Mouse (Mus musculus) MEL (cell line): Measurements from ENCODE around the gene Hspbp1. TPM values are rescaled to one million over a fixed set of nuclear protein-coding genes. Genes with fewer than 3 reads are reported as not detected.

Experiments
- DNase-seq: peaks from one replicate; pipeline ENCODE4 v3.0.0; 2011; ENCODE audit warnings: low read depth, low spot score
- H3K27ac ChIP-seq: 2 replicates; pipeline ENCODE4 v1.5.1; 2012; ENCODE audit warnings: low read depth, mild to moderate bottlenecking, control low read depth, low read length, moderate library complexity; ENCODE audit not compliant: control insufficient read depth
- H3K27me3 ChIP-seq, 2 experiments: fragments of 150-350 bp in 1 of 2; sonication (generic) in 1 of 2; 2 replicates each; pipeline ENCODE4 v1.6.1; 2012; ENCODE audit warnings: low read length in 2 of 2, mild to moderate bottlenecking in 2 of 2, improper control_type of control experiment in 1 of 2, moderate library complexity in 1 of 2; ENCODE audit not compliant: insufficient read depth in 2 of 2, control insufficient read depth in 1 of 2
- H3K36me3 ChIP-seq, 2 experiments: 2 replicates each; pipeline ENCODE4 v1.6.1; 2012 to 2014; ENCODE audit warnings: low read length in 2 of 2, improper control_type of control experiment in 1 of 2, inconsistent platforms in 1 of 2, mild to moderate bottlenecking in 1 of 2; ENCODE audit not compliant: insufficient read depth in 2 of 2, control insufficient read depth in 1 of 2
- H3K4me1 ChIP-seq, 2 experiments: fragments of 150-350 bp in 1 of 2; sonication (generic) in 1 of 2; 2 replicates each; pipeline ENCODE4 v1.6.1; 2012; ENCODE audit warnings: low read length in 2 of 2, improper control_type of control experiment in 1 of 2, mild to moderate bottlenecking in 1 of 2; ENCODE audit not compliant: insufficient read depth in 2 of 2, control insufficient read depth in 1 of 2
- H3K4me3 ChIP-seq, 2 experiments: fragments of 150-350 bp in 1 of 2; sonication (generic) in 1 of 2; 2 replicates each; pipeline ENCODE4 v1.5.1; 2012; ENCODE audit warnings: low read depth in 2 of 2, low read length in 2 of 2, mild to moderate bottlenecking in 2 of 2, moderate library complexity in 2 of 2, control low read depth in 1 of 2, improper control_type of control experiment in 1 of 2; ENCODE audit not compliant: control insufficient read depth in 1 of 2, insufficient read depth in 1 of 2
- H3K79me2 ChIP-seq: 2 replicates; pipeline ENCODE4 v1.6.1; 2012; ENCODE audit warnings: mild to moderate bottlenecking, low read length, moderate library complexity; ENCODE audit not compliant: control insufficient read depth, poor library complexity, insufficient read depth
- H3K9ac ChIP-seq: 2 replicates; pipeline ENCODE4 v1.6.1; 2012; ENCODE audit warnings: low read depth, mild to moderate bottlenecking, control low read depth, low read length, moderate library complexity; ENCODE audit not compliant: control insufficient read depth, poor library complexity, severe bottlenecking
- H3K9me3 ChIP-seq: fragments of 150-350 bp; sonication (generic); replicated peaks from 2 replicates; pipeline ENCODE4 v1.6.1; 2012; ENCODE audit warnings: mild to moderate bottlenecking, low read length, improper control_type of control experiment, moderate library complexity; ENCODE audit not compliant: insufficient read depth
- ETS1 ChIP-seq: IDR thresholded peaks from 2 replicates; pipeline ENCODE4 v1.6.1; 2012; ENCODE audit warnings: low read depth, mild to moderate bottlenecking, inconsistent platforms, low read length, improper control_type of control experiment, moderate library complexity
- GABPA ChIP-seq: IDR thresholded peaks from 2 replicates; pipeline ENCODE4 v1.6.1; 2012; ENCODE audit warnings: low read depth, mild to moderate bottlenecking, inconsistent platforms, low read length, improper control_type of control experiment, moderate library complexity
- MAZ ChIP-seq: IDR thresholded peaks from 2 replicates; pipeline ENCODE4 v1.6.1; 2012; ENCODE audit warnings: low read depth, mild to moderate bottlenecking, inconsistent platforms, low read length, improper control_type of control experiment
- MEF2A ChIP-seq: IDR thresholded peaks from 2 replicates; pipeline ENCODE4 v1.6.1; 2014; ENCODE audit warnings: low read depth, mild to moderate bottlenecking, inconsistent platforms, low read length, improper control_type of control experiment; ENCODE audit not compliant: poor library complexity, insufficient replicate concordance, severe bottlenecking; ENCODE audit errors: extremely low read depth
- MYB ChIP-seq: IDR thresholded peaks from 2 replicates; pipeline ENCODE4 v1.6.1; 2011; ENCODE audit warnings: mild to moderate bottlenecking, low read depth, low read length, improper control_type of control experiment
- POLR2A ChIP-seq, 2 experiments: IDR thresholded peaks; 2 replicates each; pipeline ENCODE4 v1.6.1; 2011 to 2012; ENCODE audit warnings: low read length in 2 of 2, mild to moderate bottlenecking in 2 of 2, control low read depth in 1 of 2, improper control_type of control experiment in 1 of 2, low read depth in 1 of 2, moderate library complexity in 1 of 2; ENCODE audit not compliant: control insufficient read depth in 1 of 2, insufficient read depth in 1 of 2, poor library complexity in 1 of 2
- POLR2AphosphoS5 ChIP-seq: IDR thresholded peaks from 2 replicates; pipeline ENCODE4 v1.6.1; 2012; ENCODE audit warnings: low read depth, borderline replicate concordance, mild to moderate bottlenecking, inconsistent platforms, low read length, moderate library complexity, mixed read lengths
- RAD21 ChIP-seq: IDR thresholded peaks from 2 replicates; pipeline ENCODE4 v1.6.1; 2011; ENCODE audit warnings: mild to moderate bottlenecking, low read depth, low read length, improper control_type of control experiment
- RCOR1 ChIP-seq: IDR thresholded peaks from 2 replicates; pipeline ENCODE4 v1.6.1; 2012; ENCODE audit warnings: low read depth, mild to moderate bottlenecking, inconsistent platforms, low read length, improper control_type of control experiment
- TAL1 ChIP-seq: IDR thresholded peaks from 2 replicates; pipeline ENCODE4 v1.6.1; 2012; ENCODE audit warnings: mild to moderate bottlenecking, inconsistent platforms, low read length, moderate library complexity, mixed read lengths
- TBP ChIP-seq: IDR thresholded peaks from 2 replicates; pipeline ENCODE4 v1.8.0; 2011; ENCODE audit warnings: low read depth, low read length, improper control_type of control experiment
- USF1 ChIP-seq: IDR thresholded peaks from 2 replicates; pipeline ENCODE4 v1.6.1; 2014; ENCODE audit warnings: low read depth, mild to moderate bottlenecking, inconsistent platforms, low read length, improper control_type of control experiment, moderate library complexity
- USF2 ChIP-seq, 2 experiments: IDR thresholded peaks; 2 replicates each; pipeline ENCODE4 v1.6.1; 2011 to 2012; ENCODE audit warnings: improper control_type of control experiment in 2 of 2, low read length in 2 of 2, borderline replicate concordance in 1 of 2, inconsistent platforms in 1 of 2, low read depth in 1 of 2, mild to moderate bottlenecking in 1 of 2; ENCODE audit not compliant: insufficient read depth in 1 of 2
- ZC3H11A ChIP-seq: IDR thresholded peaks from 2 replicates; pipeline ENCODE4 v1.6.1; 2012; ENCODE audit warnings: low read depth, mild to moderate bottlenecking, inconsistent platforms, low read length, improper control_type of control experiment
- ZKSCAN1 ChIP-seq: IDR thresholded peaks from 2 replicates; pipeline ENCODE4 v1.6.1; 2012; ENCODE audit warnings: low read depth, mild to moderate bottlenecking, inconsistent platforms, low read length, improper control_type of control experiment, moderate library complexity
- ZMIZ1 ChIP-seq: IDR thresholded peaks from 2 replicates; pipeline ENCODE4 v1.6.1; 2012; ENCODE audit warnings: low read depth, mild to moderate bottlenecking, inconsistent platforms, low read length, improper control_type of control experiment, moderate library complexity
- ZNF384 ChIP-seq: IDR thresholded peaks from 2 replicates; pipeline ENCODE4 v1.6.1; 2012; ENCODE audit warnings: low read depth, mild to moderate bottlenecking, inconsistent platforms, low read length, improper control_type of control experiment
- polyA plus RNA-seq, 2 experiments: library from polyadenylated mRNA; stranded (reverse) in 1 of 2; unstranded in 1 of 2; fragments of >175 nt in 1 of 2; fragments of >200 nt in 1 of 2; gene quantifications; 2 replicates each; pipeline versions ENCODE4 v1.2.1 to v1.2.4; 2012; ENCODE audit warnings: low replicate concordance in 2 of 2, low read depth in 1 of 2; ENCODE audit not compliant: insufficient read length in 2 of 2, insufficient read depth in 1 of 2, missing spikeins in 1 of 2
- total RNA-seq: library from RNA; depleted of rRNA; stranded (reverse); fragments of 300-350 nt; gene quantifications from 2 replicates; pipeline ENCODE4 v1.2.3, GENCODE M21; 2012

Gene Hspbp1
- total and polyA plus RNA-seq, 3 experiments, result 101 to 111 TPM; not detected in 1

DNA sequence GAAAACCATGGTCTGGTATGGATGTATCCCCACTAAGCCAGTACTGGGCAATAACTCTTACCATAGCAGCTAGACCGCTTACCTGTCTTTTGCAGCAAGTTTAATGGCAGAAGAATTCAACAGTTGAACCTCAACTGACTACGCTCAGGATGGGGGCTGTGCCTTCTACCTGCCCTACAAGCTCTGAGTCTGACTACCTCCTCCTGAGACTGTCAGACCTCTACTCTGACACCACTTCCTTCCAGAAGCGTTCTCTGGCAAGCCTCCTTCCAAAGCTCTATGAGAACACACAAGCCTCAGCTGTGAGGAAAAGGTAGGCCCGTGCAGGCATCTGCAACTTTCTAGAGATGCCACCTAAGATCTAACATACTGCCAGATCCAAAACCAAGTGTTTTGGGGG lies 29.5 kb downstream of the Hspbp1 start:
- peak overlapping the region; percentile 96; the same call in 1 of the 2 replicates for H3K27ac ChIP-seq
- no peak for DNase-seq

DNA sequence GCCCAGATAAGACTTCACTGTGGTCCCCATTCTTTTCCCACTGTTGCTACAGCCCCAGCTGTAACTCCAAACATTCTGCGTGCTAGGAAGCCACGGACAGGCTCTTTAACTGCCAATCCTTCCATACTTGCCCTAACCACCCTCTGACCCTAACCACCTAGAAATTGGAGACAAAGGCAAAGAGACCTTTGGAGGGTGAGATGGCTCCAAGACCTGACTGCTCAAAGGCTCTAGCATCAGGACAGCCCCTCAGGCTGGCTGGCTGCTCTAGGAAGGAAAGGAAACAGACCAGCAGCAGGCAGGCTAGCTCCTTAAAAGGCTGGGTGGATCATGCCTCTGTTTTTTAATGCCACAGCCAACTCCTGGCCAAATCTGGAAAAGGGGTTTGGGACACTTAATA lies 30.6 kb downstream of the Hspbp1 start:
- Histone ChIP-seq H3K27me3 (no peaks in the 10 kb centered on the region), H3K9me3 (no peaks in the 10 kb centered on the region), H3K4me1 (peaks cover 36 to 42% of the 10 kb centered on the region in 2 experiments), H3K9ac (peak overlapping the region; percentile 66), H3K4me3 (peak overlapping the region; percentile 39 to 55), H3K27ac (peak overlapping the region; percentile 96), H3K36me3 (peaks cover 12 to 51% of the 10 kb centered on the region in 2 experiments), H3K79me2 (peaks cover 75% of the 10 kb centered on the region)
- DNase-seq, result no peak
- TF ChIP-seq RCOR1 (no peak), TBP (no peak), POLR2A (IDR thresholded peaks at IDR 0.05; ENCODE audit: control insufficient read depth in 1 of 2, insufficient read depth in 1 of 2, low read depth in 1 of 2, low read length in 2 of 2, poor library complexity in 1 of 2) (peak in 1 of 2 experiments; percentile 5; a peak in 1 of 4 replicates)

More for the DNA sequence above, 29.5 kb downstream of the Hspbp1 start:
- TF ChIP-seq GABPA, result no peak
- no peak for TF ChIP-seq USF2 (IDR thresholded peaks at IDR 0.05; ENCODE audit: borderline replicate concordance in 1 of 2, insufficient read depth in 1 of 2, low read depth in 1 of 2, low read length in 2 of 2)
- TF ChIP-seq RAD21, result no peak
- no peak for TF ChIP-seq ZMIZ1
- TF ChIP-seq MEF2A, result no peak
- no peak for TF ChIP-seq USF1
- TF ChIP-seq ZNF384, result no peak
- no peak for TF ChIP-seq MAZ
- no peak for TF ChIP-seq POLR2AphosphoS5
- TF ChIP-seq ZKSCAN1, result no peak
- TF ChIP-seq MYB, result no peak
- no peak for TF ChIP-seq ZC3H11A
- no peak for TF ChIP-seq POLR2A (IDR thresholded peaks at IDR 0.05; ENCODE audit: control insufficient read depth in 1 of 2, insufficient read depth in 1 of 2, low read depth in 1 of 2, low read length in 2 of 2, poor library complexity in 1 of 2)
- no peak for TF ChIP-seq ETS1
- no peak for TF ChIP-seq TAL1
- TF ChIP-seq, all 39 proteins: peak for 0
- no peak overlapping the region; the same call in 1 of the 2 replicates for H3K9ac ChIP-seq
- no peaks in the 10 kb centered on the region for H3K27me3 ChIP-seq
- H3K36me3 ChIP-seq, result peaks cover 12 to 56% of the 10 kb centered on the region in 2 experiments
- H3K9me3 ChIP-seq, result no peaks in the 10 kb centered on the region
- H3K4me3 ChIP-seq, result no peak overlapping the region
- H3K79me2 ChIP-seq, result peaks cover 73% of the 10 kb centered on the region
- H3K4me1 ChIP-seq, result peaks cover 36 to 42% of the 10 kb centered on the region in 2 experiments
